Mouse (Mus musculus) midbrain, postnatal 0 days (tissue): ENCODE measurements at regions not wholly inside any gene's neighbourhood (a gene's known extent, or its start where the extent isn't known, plus 50 kb on each side); places are given as distances from the start of the nearest gene placed in this dataset.
A peak's percentile ranks its signal among the peaks of the same experiment; 100 is the strongest.

Experiments used
- ATAC-seq: fragments of 200-750 bp; cut with Nextera tagmentation; 2 replicates; pipeline ENCODE4 v1.8.0; 2017; ENCODE audit warnings: moderate number of reproducible peaks, mild to moderate bottlenecking, moderate TSS enrichment, moderate library complexity; ENCODE audit not compliant: low FRiP score
- DNase-seq: peaks from one replicate; pipeline ENCODE4 v3.0.0-alpha.2; 2015; ENCODE audit warnings: low spot score
- H3K27ac ChIP-seq: fragments of 300-500 bp; sonication (generic); 2 replicates; pipeline ENCODE4 v1.5.1; 2014; ENCODE audit warnings: low read depth, mild to moderate bottlenecking, low read length, mixed read lengths
- H3K27me3 ChIP-seq: fragments of 300-500 bp; sonication (generic); 2 replicates; pipeline ENCODE4 v1.6.1; 2014; ENCODE audit warnings: low read length, control low read depth, mixed read lengths; ENCODE audit not compliant: insufficient read depth
- H3K36me3 ChIP-seq: fragments of 300-500 bp; sonication (generic); 2 replicates; pipeline ENCODE4 v1.6.1; 2014; ENCODE audit warnings: low read length, control low read depth, mixed read lengths; ENCODE audit not compliant: insufficient read depth
- H3K4me1 ChIP-seq: fragments of 300-500 bp; sonication (generic); 2 replicates; pipeline ENCODE4 v1.6.1; 2014; ENCODE audit warnings: mild to moderate bottlenecking, control low read depth, antibody characterized with exemption, low read length, mixed read lengths; ENCODE audit not compliant: insufficient read depth
- H3K4me2 ChIP-seq: fragments of 300-500 bp; sonication (generic); 2 replicates; pipeline ENCODE4 v1.6.1; 2014; ENCODE audit warnings: low read depth, mild to moderate bottlenecking, low read length, mixed read lengths; ENCODE audit not compliant: poor library complexity, severe bottlenecking
- H3K4me3 ChIP-seq: fragments of 300-500 bp; sonication (generic); 2 replicates; pipeline ENCODE4 v1.5.1; 2014; ENCODE audit warnings: low read depth, mild to moderate bottlenecking, low read length, moderate library complexity
- H3K9ac ChIP-seq: fragments of 300-500 bp; sonication (generic); replicated peaks from 2 replicates; pipeline ENCODE4 v1.6.1; 2014; ENCODE audit warnings: mild to moderate bottlenecking, low read length, moderate library complexity, mixed read lengths; ENCODE audit not compliant: poor library complexity, severe bottlenecking
- H3K9me3 ChIP-seq: fragments of 300-500 bp; sonication (generic); 2 replicates; pipeline ENCODE4 v1.6.1; 2016; ENCODE audit warnings: low read length, control low read depth
- CTCF ChIP-seq: IDR thresholded peaks from 2 replicates; pipeline ENCODE4 v1.5.1; 2016; ENCODE audit warnings: antibody characterized with exemption, mild to moderate bottlenecking
- WGBS: fragments of 180-500 bp; shearing (Covaris S2); extraction: QIAGEN DNeasy Blood & Tissue Kit; methylation state at CpG from one replicate; pipeline ENCODE4 v1.1.7; 2014; 5-methylcytosine and 5-hydroxymethylcytosine counted together

DNA sequence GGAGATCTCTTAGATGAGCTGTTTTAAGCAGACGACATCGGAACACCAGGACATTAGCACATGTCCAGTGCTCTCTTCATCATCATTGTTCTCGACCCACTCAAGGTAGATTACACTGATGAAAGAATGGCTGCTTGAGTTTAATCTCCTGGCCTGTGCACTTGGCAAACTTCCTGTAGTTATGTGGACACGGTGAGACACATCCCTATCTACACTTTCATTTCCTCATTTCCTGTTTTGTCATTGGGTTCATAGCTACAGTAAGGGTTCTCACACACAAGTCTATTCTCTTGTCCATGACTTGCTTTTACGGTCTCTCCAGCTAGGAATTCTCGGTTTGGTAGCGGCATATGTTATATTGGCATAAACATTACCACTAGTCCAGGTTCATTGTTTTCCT, 190.5 kb downstream of the Pdgfra start:
- no peak overlapping the region for H3K27ac ChIP-seq
- no peak overlapping the region for H3K4me3 ChIP-seq

DNA sequence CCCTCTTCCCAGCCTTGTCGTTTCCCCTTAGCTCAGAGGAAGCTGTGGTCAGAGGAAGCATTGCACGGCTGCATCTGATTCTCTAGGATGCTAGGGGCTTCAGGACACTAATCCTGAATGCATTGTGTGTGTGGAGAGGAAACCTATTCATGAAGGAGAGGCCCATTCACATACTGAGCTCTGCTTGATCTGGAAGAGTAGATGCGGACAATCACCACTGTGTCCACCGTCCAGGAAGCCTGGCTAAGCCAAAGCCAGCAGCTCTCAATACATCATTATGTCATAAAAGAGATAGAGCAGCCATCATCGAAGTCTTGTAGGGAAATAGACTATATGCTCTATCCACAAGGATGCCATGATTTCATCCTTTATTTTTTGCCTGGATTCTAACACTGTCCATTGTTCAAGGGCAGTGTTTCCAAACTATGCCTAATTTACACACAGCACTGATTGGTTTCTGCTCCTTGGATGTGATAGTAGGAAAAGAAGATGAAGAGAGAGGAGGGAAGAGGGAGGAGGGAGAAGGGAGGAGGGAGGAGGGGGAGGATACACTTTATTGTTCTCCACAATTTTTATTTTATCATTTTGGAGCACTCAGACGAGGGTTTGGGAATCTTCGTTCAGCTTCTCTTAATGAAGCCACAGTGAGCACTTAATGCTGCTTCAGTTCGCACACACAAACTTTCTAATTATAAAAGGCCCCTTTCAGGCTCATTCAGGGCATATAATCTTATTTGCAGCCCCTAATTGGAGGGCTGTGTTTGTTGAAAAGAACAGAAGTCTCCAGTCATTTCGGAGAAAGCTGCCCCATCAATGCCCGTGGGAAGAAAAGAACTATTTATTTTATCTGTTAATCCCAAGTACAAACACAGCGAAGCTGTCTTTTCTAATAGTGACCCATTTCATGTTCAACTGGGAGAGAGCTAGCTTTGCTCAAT, 195.0 kb downstream of the Pdgfra start:
- H3K4me2 ChIP-seq, result no peak overlapping the region
- H3K4me1 ChIP-seq, result no peaks in the 10 kb centered on the region
- no peaks in the 10 kb centered on the region for H3K36me3 ChIP-seq
- no peak for TF ChIP-seq CTCF
- H3K27ac ChIP-seq, result no peak overlapping the region
- DNase-seq (peak; percentile 58), ATAC-seq (no peak)
- no peak overlapping the region for H3K4me3 ChIP-seq
- H3K9me3 ChIP-seq, result no peaks in the 10 kb centered on the region
- no peak overlapping the region for H3K9ac ChIP-seq
- WGBS, result 16% methylated on average over 11 of the region's 11 CpGs
- H3K27me3 ChIP-seq, result 0 out of 2 replicates have a peak, but pooled peaks cover 2% of the 10 kb centered on the region

More for the DNA sequence above, 190.5 kb downstream of the Pdgfra start:
- Histone ChIP-seq H3K36me3 (no peaks in the 10 kb centered on the region), H3K9me3 (no peaks in the 10 kb centered on the region), H3K27me3 (no peaks in the 10 kb centered on the region), H3K4me1 (no peaks in the 10 kb centered on the region), H3K9ac (no peak overlapping the region), H3K4me2 (no peak overlapping the region)
- DNase-seq, result no peak
- WGBS, result 93% methylated on average over 7 of the region's 7 CpGs
- TF ChIP-seq CTCF, result no peak
- no peak for ATAC-seq

GRCm38 (mm10) chr5:75347774-75348116, 195.7 kb downstream of the Pdgfra start:
- H3K4me3 ChIP-seq, result no peak overlapping the region
- H3K4me2 ChIP-seq, result no peak overlapping the region
- no peak overlapping the region for H3K27ac ChIP-seq
- no peaks in the 10 kb centered on the region for H3K36me3 ChIP-seq
- H3K9me3 ChIP-seq, result no peaks in the 10 kb centered on the region
- 40% methylated on average over 5 of the region's 5 CpGs for WGBS
- H3K27me3 ChIP-seq, result 0 out of 2 replicates have a peak, but pooled peaks cover 2% of the 10 kb centered on the region
- DNase-seq (no peak), ATAC-seq (no peak)
- H3K9ac ChIP-seq, result no peak overlapping the region
- H3K4me1 ChIP-seq, result no peaks in the 10 kb centered on the region
- peak; percentile 51 for TF ChIP-seq CTCF

DNA sequence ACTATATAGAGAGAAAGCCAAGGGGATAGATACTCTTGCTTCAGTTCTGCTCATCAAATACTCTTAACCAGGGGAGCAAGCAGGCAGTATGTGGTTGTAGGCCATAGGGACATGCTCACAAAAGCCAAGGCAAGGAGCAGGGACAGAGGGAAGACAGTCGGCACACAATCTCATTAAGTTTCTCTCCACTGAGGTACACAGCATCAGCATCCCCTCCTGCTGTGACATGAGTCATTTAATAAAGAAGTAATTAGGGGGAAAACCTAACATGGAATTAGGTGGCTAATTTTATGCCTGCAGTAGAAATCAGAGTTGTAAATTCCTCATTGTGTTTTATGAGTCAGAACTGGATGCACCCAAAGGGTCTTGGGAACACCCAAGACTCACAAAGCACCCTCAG, 203.2 kb downstream of the Pdgfra start:
- Histone ChIP-seq H3K27ac (no peak overlapping the region), H3K9ac (no peak overlapping the region), H3K9me3 (no peaks in the 10 kb centered on the region), H3K36me3 (no peaks in the 10 kb centered on the region), H3K4me2 (no peak overlapping the region), H3K27me3 (0 out of 2 replicates have a peak, but pooled peaks cover 2% of the 10 kb centered on the region), H3K4me3 (no peak overlapping the region), H3K4me1 (no peaks in the 10 kb centered on the region)
- peak; percentile 42 for DNase-seq
- 56% methylated on average over 1 of the region's 1 CpGs for WGBS
- no peak for TF ChIP-seq CTCF
- no peak for ATAC-seq

- H3K36me3 ChIP-seq, result no peaks in the 10 kb centered on the region
- H3K27ac ChIP-seq, result no peak overlapping the region
- DNase-seq (no peak), ATAC-seq (no peak)
- H3K4me1 ChIP-seq, result no peaks in the 10 kb centered on the region
- no peak overlapping the region for H3K9ac ChIP-seq
- H3K4me3 ChIP-seq, result no peak overlapping the region
- 82% methylated on average over 5 of the region's 5 CpGs for WGBS
- no peaks in the 10 kb centered on the region for H3K27me3 ChIP-seq
- H3K4me2 ChIP-seq, result no peak overlapping the region
- TF ChIP-seq CTCF, result no peak
- no peaks in the 10 kb centered on the region for H3K9me3 ChIP-seq
These were observed 206.8 kb downstream of the Pdgfra start for GRCm38 (mm10) chr5:75358869-75359268.

GRCm38 (mm10) chr5:75363832-75364231, 210.9 kb upstream of the Kit start:
- no peak overlapping the region for H3K4me2 ChIP-seq
- 91% methylated on average over 6 of the region's 6 CpGs for WGBS
- no peak for TF ChIP-seq CTCF
- no peaks in the 10 kb centered on the region for H3K4me1 ChIP-seq
- ATAC-seq, result no peak
- H3K27ac ChIP-seq, result no peak overlapping the region
- H3K9ac ChIP-seq, result no peak overlapping the region
- H3K9me3 ChIP-seq, result no peaks in the 10 kb centered on the region
- H3K27me3 ChIP-seq, result no peaks in the 10 kb centered on the region
- DNase-seq, result no peak
- H3K4me3 ChIP-seq, result no peak overlapping the region
- H3K36me3 ChIP-seq, result no peaks in the 10 kb centered on the region
